Mouse (Mus musculus) heart, adult 18-20 months (tissue): Measurements from ENCODE around the gene Wdr61. TPM values are rescaled to one million over a fixed set of nuclear protein-coding genes. Genes with fewer than 3 reads are reported as not detected.

Experiments
- DNase-seq, 2 experiments: peaks; one replicate each; pipeline ENCODE4 v3.0.0; 2021 to 2022; ENCODE audit warnings: mixed read lengths in 1 of 2
- microRNA-seq, 2 experiments: library from miRNA; unstranded; fragments of <30 nt; microRNA quantifications; one replicate each; pipeline ENCODE4 v1.2.0; 2022
- total RNA-seq, 2 experiments: library from RNA; stranded (reverse); gene quantifications; 2 replicates each; pipeline ENCODE4 v1.2.3; 2021

Wdr61 gene
- total RNA-seq, 2 experiments from 2014 or later: 28.9 to 37.4 TPM

DNA sequence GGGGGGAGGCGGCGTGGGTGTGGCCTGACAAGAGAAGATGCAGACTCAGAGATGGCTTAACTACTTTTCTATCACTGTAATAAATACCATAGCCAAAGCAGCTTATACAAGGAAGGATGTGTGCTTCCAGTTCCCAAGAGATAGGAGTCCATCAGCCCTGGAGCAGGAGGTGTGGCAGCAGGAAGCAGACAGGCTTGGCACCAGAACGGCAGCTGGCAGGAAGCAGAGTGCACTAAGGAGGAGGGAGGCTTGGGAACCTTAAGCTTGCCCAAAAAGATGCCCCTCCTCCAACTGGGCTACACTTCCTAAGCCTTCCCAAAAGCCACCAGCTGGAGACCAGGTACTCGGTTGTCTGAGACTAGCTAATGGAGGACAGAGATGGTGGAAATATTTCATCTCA lies 51.5 kb downstream of the Wdr61 start:
- DNase-seq: no peak

GRCm38 (mm10) chr9:54676531-54676986 lies 57.8 kb downstream of the Wdr61 start:
- peak; percentile 58 to 82 for DNase-seq

GRCm38 (mm10) chr9:54673887-54674286 lies 60.4 kb downstream of the Wdr61 start:
- no peak for DNase-seq

- DNase-seq: no peak
Observed at GRCm38 (mm10) chr9:54671962-54672361, 62.4 kb downstream of the Wdr61 start.

- DNase-seq: no peak
Observed at GRCm38 (mm10) chr9:54668455-54668854, 65.9 kb downstream of the Wdr61 start.

DNA sequence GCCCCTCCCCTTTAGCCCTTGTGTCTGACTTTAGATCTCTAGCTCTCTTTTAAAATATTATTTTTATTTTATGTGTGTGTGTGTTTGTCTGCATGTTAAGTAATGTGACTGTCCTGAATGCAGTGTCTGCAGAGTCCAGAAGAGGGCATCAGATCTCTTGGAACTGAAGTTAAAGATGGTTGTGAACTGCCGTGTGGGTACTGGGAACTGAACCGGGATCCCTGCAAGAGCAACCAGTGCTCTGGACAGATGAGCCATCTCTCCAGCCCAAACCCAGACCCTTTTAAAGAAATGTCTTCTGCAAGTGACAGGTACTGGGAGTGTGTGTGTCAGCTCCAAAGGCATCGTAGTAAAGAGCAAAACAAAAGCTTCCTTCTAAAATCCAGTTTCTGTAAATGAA lies 68.2 kb downstream of the Wdr61 start:
- DNase-seq: no peak

Small RNAs within 50 kb of the gene (microRNA-seq; reads per million reads assigned to microRNA genes)
- 0.27 to 2.7 reads per million in 2 experiments for gene Mir5710

Other genes starting within 250 kb of the Wdr61 start
- 10 to 100 TPM; 28.4 to 28.6 TPM for gene Dmxl2, start 232.9 kb downstream of the Wdr61 start, total RNA-seq
- under 1 TPM in 1 of 2 experiments, not detected in 1; 0.15 TPM for gene Sh2d7, start 195.5 kb downstream of the Wdr61 start, total RNA-seq
- gene Cib2, start 174.3 kb downstream of the Wdr61 start, total RNA-seq: 1 to 10 TPM; 1.5 to 8.6 TPM
- gene Idh3a, start 148.2 kb downstream of the Wdr61 start, total RNA-seq: 100 to 1,000 TPM; 562 to 594 TPM
- gene Acsbg1, start 72.6 kb downstream of the Wdr61 start, total RNA-seq: under 1 TPM; 0.35 to 0.36 TPM
- 10 to 100 TPM; 82.3 to 91.1 TPM for gene Dnaja4, start 35.6 kb downstream of the Wdr61 start, total RNA-seq
- gene Crabp1, start 30.2 kb upstream of the Wdr61 start, total RNA-seq: not detected
- 10 to 100 TPM; 22.0 to 22.6 TPM for gene Ireb2, start 129.3 kb upstream of the Wdr61 start, total RNA-seq
- 1 to 10 TPM; 1.2 to 1.3 TPM for gene Hykk, start 182.8 kb upstream of the Wdr61 start, total RNA-seq
- 100 to 1,000 TPM; 123 to 128 TPM for gene Psma4, start 216.3 kb upstream of the Wdr61 start, total RNA-seq
- gene AY074887, start 216.5 kb upstream of the Wdr61 start, total RNA-seq: not detected
- gene Chrna5, start 246.4 kb upstream of the Wdr61 start, total RNA-seq: not detected